Mouse (Mus musculus) forebrain, embryonic 15.5 days (tissue): ENCODE measurements around the gene Cyyr1. TPM values are rescaled to one million over a fixed set of nuclear protein-coding genes. Genes with fewer than 3 reads are reported as not detected.

Experiments used
- ATAC-seq: fragments of 200-750 bp; cut with Nextera tagmentation; replicated peaks from 2 replicates; pipeline ENCODE4 v1.8.0; 2017; ENCODE audit warnings: mild to moderate bottlenecking, moderate TSS enrichment, moderate library complexity
- H3K27ac ChIP-seq: fragments of 300-500 bp; sonication (generic); replicated peaks from 2 replicates; pipeline ENCODE4 v1.5.1; 2015; ENCODE audit warnings: mild to moderate bottlenecking, inconsistent platforms
- H3K27me3 ChIP-seq: fragments of 300-500 bp; sonication (generic); 2 replicates; pipeline ENCODE4 v1.6.1; 2015; ENCODE audit warnings: inconsistent platforms
- H3K36me3 ChIP-seq: fragments of 300-500 bp; sonication (generic); 2 replicates; pipeline ENCODE4 v1.6.1; 2015; ENCODE audit warnings: mild to moderate bottlenecking, inconsistent platforms
- H3K4me1 ChIP-seq: fragments of 300-500 bp; sonication (generic); 2 replicates; pipeline ENCODE4 v1.6.1; 2015; ENCODE audit warnings: inconsistent platforms
- H3K4me2 ChIP-seq: fragments of 300-500 bp; sonication (generic); replicated peaks from 2 replicates; pipeline ENCODE4 v1.6.1; 2015; ENCODE audit warnings: mild to moderate bottlenecking, inconsistent platforms
- H3K4me3 ChIP-seq: fragments of 300-500 bp; sonication (generic); 2 replicates; pipeline ENCODE4 v1.5.1; 2015; ENCODE audit warnings: mild to moderate bottlenecking, inconsistent platforms
- H3K9ac ChIP-seq: fragments of 300-500 bp; sonication (generic); replicated peaks from 2 replicates; pipeline ENCODE4 v1.6.1; 2015; ENCODE audit warnings: mild to moderate bottlenecking, inconsistent platforms
- H3K9me3 ChIP-seq: fragments of 300-500 bp; sonication (generic); 2 replicates; pipeline ENCODE4 v1.6.1; 2016; ENCODE audit warnings: inconsistent platforms
- WGBS: fragments of 180-500 bp; shearing (Covaris S2); methylation state at CpG from one replicate; pipeline ENCODE4 v1.1.7; 2015; ENCODE audit warnings: mixed read lengths; 5-methylcytosine and 5-hydroxymethylcytosine counted together
- polyA plus RNA-seq: library from polyadenylated mRNA; unstranded; fragments of >200 nt; fragmentation: Nextera tagmentation; extraction: Ambion mirVana; gene quantifications from 2 replicates; pipeline ENCODE4 v1.2.1, GENCODE M21; 2015

The Cyyr1 gene
- polyA plus RNA-seq, 1 experiment from 2014 or later: 2.0 TPM

- Histone ChIP-seq H3K9me3 (no peaks in the 10 kb centered on the region), H3K4me2 (no peak overlapping the region), H3K4me3 (no peak overlapping the region), H3K4me1 (no peaks in the 10 kb centered on the region), H3K9ac (no peak overlapping the region), H3K27ac (no peak overlapping the region), H3K27me3 (no peaks in the 10 kb centered on the region), H3K36me3 (no peaks in the 10 kb centered on the region)
- no peak for ATAC-seq
- 83% methylated on average over 1 of the region's 1 CpGs for WGBS
These were observed 106.9 kb downstream of the Cyyr1 start for GRCm38 (mm10) chr16:85446306-85446705.

GRCm38 (mm10) chr16:85445801-85446200 is 107.4 kb downstream of the Cyyr1 start:
- no peak overlapping the region for H3K27ac ChIP-seq
- no peaks in the 10 kb centered on the region for H3K27me3 ChIP-seq
- no peak for ATAC-seq
- no peak overlapping the region for H3K9ac ChIP-seq
- H3K9me3 ChIP-seq: no peaks in the 10 kb centered on the region
- 79% methylated on average over 3 of the region's 3 CpGs for WGBS
- H3K4me1 ChIP-seq: no peaks in the 10 kb centered on the region
- no peak overlapping the region for H3K4me3 ChIP-seq
- H3K36me3 ChIP-seq: no peaks in the 10 kb centered on the region
- H3K4me2 ChIP-seq: no peak overlapping the region

- Histone ChIP-seq H3K27ac (no peak overlapping the region), H3K4me2 (no peak overlapping the region), H3K27me3 (no peaks in the 10 kb centered on the region), H3K36me3 (no peaks in the 10 kb centered on the region), H3K4me1 (no peaks in the 10 kb centered on the region), H3K9me3 (no peaks in the 10 kb centered on the region), H3K4me3 (no peak overlapping the region), H3K9ac (no peak overlapping the region)
- 62% methylated on average over 2 of the region's 2 CpGs for WGBS
- no peak for ATAC-seq
These were observed 117.8 kb downstream of the Cyyr1 start for GRCm38 (mm10) chr16:85435427-85435826.

- H3K36me3 ChIP-seq: no peaks in the 10 kb centered on the region
- no peak overlapping the region for H3K4me2 ChIP-seq
- no peak for ATAC-seq
- H3K9me3 ChIP-seq: no peaks in the 10 kb centered on the region
- no peak overlapping the region for H3K9ac ChIP-seq
- H3K27ac ChIP-seq: no peak overlapping the region
- H3K4me1 ChIP-seq: no peaks in the 10 kb centered on the region
- no peaks in the 10 kb centered on the region for H3K27me3 ChIP-seq
- no peak overlapping the region for H3K4me3 ChIP-seq
- WGBS: 38% methylated on average over 3 of the region's 3 CpGs
These were observed 124.0 kb downstream of the Cyyr1 start for GRCm38 (mm10) chr16:85429173-85429572.

GRCm38 (mm10) chr16:85422889-85423288 is 130.3 kb downstream of the Cyyr1 start:
- H3K27ac ChIP-seq: no peak overlapping the region
- H3K4me3 ChIP-seq: no peak overlapping the region
- no peak overlapping the region for H3K4me2 ChIP-seq
- H3K36me3 ChIP-seq: no peaks in the 10 kb centered on the region
- no peak for ATAC-seq
- H3K9me3 ChIP-seq: no peaks in the 10 kb centered on the region
- H3K4me1 ChIP-seq: no peaks in the 10 kb centered on the region
- H3K9ac ChIP-seq: no peak overlapping the region
- H3K27me3 ChIP-seq: no peaks in the 10 kb centered on the region
- 69% methylated on average over 2 of the region's 2 CpGs for WGBS

GRCm38 (mm10) chr16:85415415-85415814 is 137.8 kb downstream of the Cyyr1 start:
- Histone ChIP-seq H3K4me1 (no peaks in the 10 kb centered on the region), H3K9me3 (no peaks in the 10 kb centered on the region), H3K27ac (no peak overlapping the region), H3K36me3 (no peaks in the 10 kb centered on the region), H3K4me2 (no peak overlapping the region), H3K4me3 (no peak overlapping the region), H3K9ac (no peak overlapping the region), H3K27me3 (no peaks in the 10 kb centered on the region)
- WGBS: 81% methylated on average over 3 of the region's 3 CpGs
- ATAC-seq: peak; percentile 48; the same call in 1 of the 2 replicates

GRCm38 (mm10) chr16:85393430-85393948 is 159.7 kb downstream of the Cyyr1 start:
- Histone ChIP-seq H3K27ac (no peak overlapping the region), H3K36me3 (no peaks in the 10 kb centered on the region), H3K9ac (no peak overlapping the region), H3K4me3 (no peak overlapping the region), H3K9me3 (no peaks in the 10 kb centered on the region), H3K4me1 (no peaks in the 10 kb centered on the region), H3K27me3 (no peaks in the 10 kb centered on the region), H3K4me2 (no peak overlapping the region)
- no peak for ATAC-seq
- 61% methylated on average over 4 of the region's 4 CpGs for WGBS

GRCm38 (mm10) chr16:85386801-85387200 is 166.4 kb downstream of the Cyyr1 start:
- no peaks in the 10 kb centered on the region for H3K27me3 ChIP-seq
- no peak overlapping the region for H3K9ac ChIP-seq
- H3K4me1 ChIP-seq: no peaks in the 10 kb centered on the region
- no peak overlapping the region for H3K27ac ChIP-seq
- no peaks in the 10 kb centered on the region for H3K9me3 ChIP-seq
- 57% methylated on average over 5 of the region's 5 CpGs for WGBS
- no peak for ATAC-seq
- no peaks in the 10 kb centered on the region for H3K36me3 ChIP-seq
- H3K4me3 ChIP-seq: no peak overlapping the region
- H3K4me2 ChIP-seq: no peak overlapping the region

Other genes with a start within 250 kb of the Cyyr1 start
- 9.6 and 13.0 TPM in 2 replicates for gene Adamts1, start 249.7 kb upstream of the Cyyr1 start, polyA plus RNA-seq